ENCODE assay signal across 10 mouse cellular contexts in the genomic region with DNA sequence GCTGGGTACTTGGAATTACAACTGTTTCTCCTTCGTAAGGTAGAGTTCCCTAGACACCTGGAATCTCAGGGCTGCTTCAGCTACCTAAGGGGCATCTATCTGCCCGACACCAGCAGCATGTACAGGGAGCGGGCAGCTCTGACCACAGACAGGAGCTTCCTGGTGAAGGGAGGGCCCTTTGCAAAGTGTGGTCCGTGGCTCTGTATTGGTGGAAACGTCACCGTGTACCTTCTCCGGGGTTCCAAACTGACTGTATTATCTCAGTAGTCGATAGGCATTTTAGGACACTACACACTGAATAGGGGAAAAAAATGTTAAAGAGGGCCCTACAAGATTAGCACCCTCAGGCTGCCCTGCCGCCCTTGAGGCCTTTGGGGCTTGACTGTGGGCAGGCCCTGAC.
A peak's percentile ranks its signal among the peaks of the same experiment; 100 is the strongest.
DNase-seq lines count a peak whose midpoint lies in the region; ATAC-seq and TF ChIP-seq lines count a peak whose summit lies in the region.
"Had no signal": no experiment of that assay in that cellular context is flagged by ENCODE, and none has a peak within 500 bp of the region (broad histone marks: within the 10 kb centered on the region; RNA-seq: fewer than 3 reads in every experiment).

No protein-coding gene starts in this region.

- DNase-seq in heart, postnatal 4 days, result no peak
- DNase-seq in embryonic facial prominence, embryonic 11.5 days (ENCODE audit: low spot score), result no peak
- DNase-seq in midbrain, embryonic 11.5 days (ENCODE audit: low spot score, missing footprints), result no peak
- no peak for DNase-seq in layer of hippocampus, postnatal 14 days (ENCODE audit: low spot score in 2 of 2)
- DNase-seq in cerebellum, adult 8-10 months, result no peak
- DNase-seq in liver, postnatal 0 days, result no peak
- DNase-seq: cerebellum, postnatal 25 days; kidney, adult 2 months had no signal

- H3K4me3 ChIP-seq in heart, embryonic 12.5 days, result no peak overlapping the region
- no peak overlapping the region for H3K4me3 ChIP-seq in embryonic facial prominence, embryonic 11.5 days (ENCODE audit: low read depth, low read length)
- no peak overlapping the region for H3K4me3 ChIP-seq in hindbrain, embryonic 12.5 days
- H3K4me3 ChIP-seq in midbrain, embryonic 11.5 days (ENCODE audit: low read depth, low read length), result no peak overlapping the region
- no peak overlapping the region for H3K4me3 ChIP-seq in liver, postnatal 0 days (ENCODE audit: low read depth, low read length)

- WGBS in heart, embryonic 12.5 days, result 38% methylated on average over 9 of the region's 9 CpGs
- 39% methylated on average over 9 of the region's 9 CpGs for WGBS in embryonic facial prominence, embryonic 11.5 days
- 30% methylated on average over 9 of the region's 9 CpGs for WGBS in hindbrain, embryonic 12.5 days
- 24% methylated on average over 9 of the region's 9 CpGs for WGBS in midbrain, embryonic 11.5 days
- 71% methylated on average over 9 of the region's 9 CpGs for WGBS in liver, postnatal 0 days (ENCODE audit: insufficient replicate concordance)

- TF ChIP-seq CTCF in liver, postnatal 0 days (IDR thresholded peaks at IDR 0.05; ENCODE audit: low read depth), result no peak

- no peak for ATAC-seq in heart, embryonic 12.5 days (ENCODE audit: insufficient number of reproducible peaks, low FRiP score)
- ATAC-seq in embryonic facial prominence, embryonic 11.5 days (replicated peaks; ENCODE audit: insufficient number of reproducible peaks, low FRiP score, low TSS enrichment, low read depth), result peak; percentile 22
- peak; percentile 40 for ATAC-seq in hindbrain, embryonic 12.5 days (ENCODE audit: low FRiP score)
- ATAC-seq in midbrain, embryonic 11.5 days (ENCODE audit: low FRiP score), result no peak; the same call in 1 of the 2 replicates
- ATAC-seq in liver, postnatal 0 days, result no peak

- H3K27me3 ChIP-seq in heart, embryonic 12.5 days (replicated peaks), result no peaks in the 10 kb centered on the region
- no peaks in the 10 kb centered on the region for H3K27me3 ChIP-seq in embryonic facial prominence, embryonic 11.5 days (ENCODE audit: control insufficient read depth, insufficient read depth, low read length)
- H3K27me3 ChIP-seq in hindbrain, embryonic 12.5 days, result no peaks in the 10 kb centered on the region
- H3K27me3 ChIP-seq in midbrain, embryonic 11.5 days (ENCODE audit: control insufficient read depth, insufficient read depth, low read length), result no peaks in the 10 kb centered on the region
- no peaks in the 10 kb centered on the region for H3K27me3 ChIP-seq in liver, postnatal 0 days (ENCODE audit: insufficient read depth, low read length)

- H3K36me3 ChIP-seq in heart, embryonic 12.5 days, result peaks cover 20% of the 10 kb centered on the region
- peaks cover 4% of the 10 kb centered on the region; the same call in 1 of the 2 replicates for H3K36me3 ChIP-seq in embryonic facial prominence, embryonic 11.5 days (replicated peaks; ENCODE audit: control insufficient read depth, insufficient read depth, low read depth, low read length)
- no peaks in the 10 kb centered on the region for H3K36me3 ChIP-seq in hindbrain, embryonic 12.5 days
- 0 out of 2 replicates have a peak, but pooled peaks cover 2% of the 10 kb centered on the region for H3K36me3 ChIP-seq in midbrain, embryonic 11.5 days (ENCODE audit: control insufficient read depth, insufficient read depth, low read length)
- no peaks in the 10 kb centered on the region for H3K36me3 ChIP-seq in liver, postnatal 0 days (replicated peaks; ENCODE audit: insufficient read depth, low read length)

- peaks cover 7% of the 10 kb centered on the region for H3K9me3 ChIP-seq in heart, embryonic 12.5 days (replicated peaks)
- peaks cover 4% of the 10 kb centered on the region for H3K9me3 ChIP-seq in embryonic facial prominence, embryonic 11.5 days (replicated peaks; ENCODE audit: control insufficient read depth, low read length)
- peaks cover 8% of the 10 kb centered on the region for H3K9me3 ChIP-seq in hindbrain, embryonic 12.5 days (replicated peaks)
- peaks cover 6% of the 10 kb centered on the region; the same call in 1 of the 2 replicates for H3K9me3 ChIP-seq in midbrain, embryonic 11.5 days (ENCODE audit: control insufficient read depth, low read length)
- peaks cover 6% of the 10 kb centered on the region; the same call in 1 of the 2 replicates for H3K9me3 ChIP-seq in liver, postnatal 0 days (ENCODE audit: low read length)

- H3K27ac ChIP-seq in heart, embryonic 12.5 days (ENCODE audit: poor library complexity, severe bottlenecking), result peak overlapping the region; percentile 86
- H3K27ac ChIP-seq in embryonic facial prominence, embryonic 11.5 days (replicated peaks; ENCODE audit: low read depth, low read length), result peak overlapping the region; percentile 31; the same call in 1 of the 2 replicates
- H3K27ac ChIP-seq in hindbrain, embryonic 12.5 days, result peak overlapping the region; percentile 75
- peak overlapping the region; percentile 71 for H3K27ac ChIP-seq in midbrain, embryonic 11.5 days (ENCODE audit: low read depth, low read length)
- H3K27ac ChIP-seq in liver, postnatal 0 days (ENCODE audit: low read depth), result no peak overlapping the region

- peak overlapping the region; percentile 25 for H3K4me2 ChIP-seq in heart, embryonic 12.5 days
- H3K4me2 ChIP-seq in embryonic facial prominence, embryonic 11.5 days (ENCODE audit: low read depth, low read length), result no peak overlapping the region
- peak overlapping the region; percentile 19; the same call in 1 of the 2 replicates for H3K4me2 ChIP-seq in hindbrain, embryonic 12.5 days (replicated peaks)
- peak overlapping the region; percentile 15; the same call in 1 of the 2 replicates for H3K4me2 ChIP-seq in midbrain, embryonic 11.5 days
- no peak overlapping the region for H3K4me2 ChIP-seq in liver, postnatal 0 days (ENCODE audit: low read depth, low read length)

- peaks cover 78% of the 10 kb centered on the region for H3K4me1 ChIP-seq in heart, embryonic 12.5 days (replicated peaks)
- H3K4me1 ChIP-seq in embryonic facial prominence, embryonic 11.5 days (ENCODE audit: control insufficient read depth, insufficient read depth, low read length), result peaks cover 5% of the 10 kb centered on the region
- peaks cover 26% of the 10 kb centered on the region for H3K4me1 ChIP-seq in hindbrain, embryonic 12.5 days
- peaks cover 30% of the 10 kb centered on the region for H3K4me1 ChIP-seq in midbrain, embryonic 11.5 days (ENCODE audit: control insufficient read depth, insufficient read depth, low read length)
- H3K4me1 ChIP-seq in liver, postnatal 0 days (ENCODE audit: insufficient read depth), result no peaks in the 10 kb centered on the region

- TF ChIP-seq EP300 in liver, postnatal 0 days (IDR thresholded peaks at IDR 0.05; ENCODE audit: low read depth), result no peak

- H3K9ac ChIP-seq in heart, embryonic 12.5 days, result peak overlapping the region; percentile 14; the same call in 1 of the 2 replicates
- H3K9ac ChIP-seq in embryonic facial prominence, embryonic 11.5 days (replicated peaks; ENCODE audit: low read length), result peak overlapping the region; percentile 30
- no peak overlapping the region for H3K9ac ChIP-seq in hindbrain, embryonic 12.5 days
- H3K9ac ChIP-seq in midbrain, embryonic 11.5 days (ENCODE audit: low read length), result peak overlapping the region; percentile 51; the same call in 1 of the 2 replicates
- no peak overlapping the region for H3K9ac ChIP-seq in liver, postnatal 0 days (replicated peaks)

Comparison
In these comparisons a context has a peak if more than half of its experiments do, and no peak if none do; other contexts are left out.
1. ATAC-seq: peak in embryonic facial prominence, embryonic 11.5 days (single experiment) and hindbrain, embryonic 12.5 days (single experiment); none in heart, embryonic 12.5 days (single experiment), midbrain, embryonic 11.5 days (single experiment) and liver, postnatal 0 days (single experiment).
2. H3K4me2 ChIP-seq: peak in heart, embryonic 12.5 days (single experiment), hindbrain, embryonic 12.5 days (single experiment) and midbrain, embryonic 11.5 days (single experiment); none in embryonic facial prominence, embryonic 11.5 days (single experiment) and liver, postnatal 0 days (single experiment).
3. H3K9ac ChIP-seq: peak in heart, embryonic 12.5 days (single experiment), embryonic facial prominence, embryonic 11.5 days (single experiment) and midbrain, embryonic 11.5 days (single experiment); none in hindbrain, embryonic 12.5 days (single experiment) and liver, postnatal 0 days (single experiment).